Mouse (Mus musculus) cerebellum, postnatal 4 days (tissue): Measurements from ENCODE around the gene Myh15.
"Not testable (repeated sequence)": the region's sequence is repeated elsewhere in the genome, so short reads cannot be mapped to it uniquely, and the experiment has no call there.

ENCODE experiments used
- DNase-seq, 2 experiments: peaks; one replicate each; pipeline ENCODE4 v3.0.0; 2022; ENCODE audit warnings: low spot score in 2 of 2, mixed read lengths in 1 of 2

Myh15 gene

DNA sequence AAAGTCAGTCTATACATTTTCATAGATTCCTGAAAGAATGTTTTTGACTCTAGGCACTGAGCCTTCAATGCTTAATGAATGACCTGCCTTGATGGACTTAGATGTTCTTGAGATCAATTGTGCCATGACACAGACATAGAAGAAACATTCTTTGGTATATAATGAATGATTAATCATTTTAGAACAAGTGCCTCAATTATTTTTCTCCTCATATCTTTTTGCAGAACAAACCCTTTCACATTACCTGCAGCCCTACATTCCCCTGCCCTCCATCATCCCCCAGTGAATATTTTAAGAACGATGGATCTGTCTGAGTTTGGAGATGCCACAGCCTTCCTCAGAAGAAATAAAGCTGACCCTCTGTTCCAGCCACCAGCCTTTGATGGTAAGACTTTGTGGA lies at the start of gene Myh15:
TSS of gene Myh15 (plus strand) at position 301 of the 400 bp plus-strand sequence.
- no peak for DNase-seq

DNA sequence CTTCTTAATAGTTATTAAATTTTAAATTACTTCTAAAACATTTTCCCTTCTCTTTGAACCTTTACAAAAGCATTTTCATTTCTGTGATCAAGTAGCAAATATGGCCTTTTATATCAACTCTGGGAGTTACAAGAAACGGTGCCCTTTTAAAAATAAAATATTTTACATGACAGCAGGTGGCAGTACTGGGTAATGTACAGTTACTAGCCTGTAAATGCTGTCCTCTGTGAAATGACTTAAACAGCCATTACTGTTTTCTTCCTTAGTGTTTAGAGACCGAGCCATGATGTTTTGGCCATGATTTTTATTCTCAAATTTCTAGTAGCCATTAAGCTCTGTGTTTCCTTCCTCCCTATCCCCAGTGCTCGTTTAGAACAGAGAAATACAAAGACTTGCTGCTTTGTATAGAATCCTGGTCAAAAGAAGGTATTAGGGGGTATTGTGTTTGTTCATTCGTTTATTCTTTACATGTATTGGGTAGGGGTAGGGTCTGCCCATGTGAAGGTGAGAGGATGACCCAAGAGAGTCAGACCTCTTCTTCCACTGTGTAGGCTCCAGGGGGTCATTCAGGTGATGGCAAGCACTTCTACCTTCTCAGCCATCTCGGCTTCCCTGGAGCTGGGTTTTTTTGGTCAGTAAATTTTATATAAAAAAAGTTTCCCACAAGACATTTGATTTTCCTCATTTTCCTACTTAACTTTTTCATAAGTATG lies 40.5 kb upstream of the Myh15 start:
- DNase-seq, result no peak

DNA sequence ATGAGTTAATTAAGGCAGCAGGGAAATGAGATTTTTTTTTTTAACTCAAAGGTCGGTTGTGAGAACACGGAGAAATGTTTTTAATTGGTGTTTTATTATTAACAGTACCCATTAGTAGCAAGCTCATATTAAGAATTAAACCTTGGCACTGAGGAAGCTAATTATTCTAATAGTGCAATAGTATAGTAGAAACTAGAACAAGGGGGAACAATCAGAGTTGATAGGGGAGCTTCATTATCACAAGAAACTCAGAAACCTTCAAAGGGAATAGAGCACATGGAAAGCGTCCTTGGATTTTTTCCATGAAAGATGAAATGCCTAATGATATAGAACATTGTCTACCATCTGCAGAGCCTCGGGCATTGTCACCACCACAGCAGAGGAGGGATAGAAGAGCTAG lies 21.4 kb upstream of the Myh15 start:
- DNase-seq, result no peak

- no peak for DNase-seq
These were observed 19.5 kb upstream of the Myh15 start for GRCm38 (mm10) chr16:49037771-49038170.

GRCm38 (mm10) chr16:49040554-49041221 lies 16.6 kb upstream of the Myh15 start:
- DNase-seq, result no peak

DNA sequence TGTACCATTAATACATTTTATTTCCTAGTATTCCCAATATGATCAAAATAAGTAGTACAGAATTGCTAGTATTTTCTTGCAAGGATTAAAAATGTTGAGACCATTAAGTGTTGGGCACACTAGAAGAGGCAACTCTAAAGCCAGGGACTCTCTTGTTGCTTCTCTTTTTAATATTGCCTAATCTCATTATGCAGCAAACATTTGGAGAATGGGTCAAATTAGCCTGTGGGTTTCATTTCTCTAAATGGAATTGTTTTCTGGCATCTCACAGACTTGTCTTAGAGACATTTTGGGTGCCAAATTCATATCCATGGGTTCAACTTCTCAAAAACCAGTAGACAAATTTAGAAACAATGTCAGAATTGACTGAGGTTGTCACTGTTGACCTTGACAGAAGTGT lies 8.1 kb upstream of the Myh15 start:
- no peak for DNase-seq

GRCm38 (mm10) chr16:49069256-49069963 lies 12.1 kb downstream of the Myh15 start:
- DNase-seq, result no peak

GRCm38 (mm10) chr16:49071316-49071715 lies 14.0 kb downstream of the Myh15 start:
- no peak for DNase-seq

DNA sequence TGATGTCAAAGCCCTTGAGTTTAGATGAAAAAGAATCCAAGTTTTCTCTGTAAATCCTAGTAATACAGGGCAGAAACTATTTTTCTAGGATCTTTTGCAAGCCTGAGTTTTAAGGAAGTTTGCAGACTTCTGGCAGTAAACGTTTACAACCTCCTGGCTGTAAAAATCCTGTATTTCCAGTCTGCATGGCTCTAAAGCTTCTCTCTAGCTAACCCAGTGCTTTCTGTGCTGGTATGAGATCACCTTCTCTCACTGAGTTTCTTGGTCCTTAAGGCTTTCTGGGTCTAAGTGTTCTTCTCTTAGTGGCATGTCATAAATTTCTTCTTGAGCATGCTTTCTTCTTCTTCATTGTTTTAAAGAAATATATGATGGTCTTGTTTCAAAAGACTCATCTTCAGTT lies 70.7 kb downstream of the Myh15 start:
- DNase-seq, result no peak

- DNase-seq, result no peak
These were observed 98.9 kb downstream of the Myh15 start for GRCm38 (mm10) chr16:49156193-49156592.

GRCm38 (mm10) chr16:49164349-49165137 lies 107.3 kb downstream of the Myh15 start:
- peak; percentile 61 to 71 for DNase-seq

GRCm38 (mm10) chr16:49165728-49166127 lies 108.4 kb downstream of the Myh15 start:
- DNase-seq, result no peak

GRCm38 (mm10) chr16:49167325-49167724 lies 110.0 kb downstream of the Myh15 start:
- no peak for DNase-seq

DNA sequence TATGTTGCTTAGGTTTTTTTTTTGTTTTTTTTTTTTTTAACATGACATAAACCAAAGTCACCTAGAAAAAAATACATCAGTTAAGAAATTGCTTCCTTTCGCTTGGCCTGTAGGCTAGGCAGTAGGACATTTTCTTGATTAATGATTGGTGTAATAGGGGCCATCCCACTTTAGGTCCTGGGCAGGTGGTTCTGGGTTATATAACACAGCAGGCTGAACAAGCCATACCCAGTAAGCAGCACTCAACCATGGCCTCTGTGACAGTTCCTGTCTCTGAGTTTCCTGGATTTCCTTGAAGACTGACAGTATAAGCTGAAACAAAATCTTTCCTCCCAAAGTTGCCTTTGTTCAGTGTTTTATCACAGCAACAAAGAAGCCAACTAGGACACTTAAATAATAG lies 117.8 kb downstream of the Myh15 start:
- no peak for DNase-seq

- no peak for DNase-seq
These were observed 118.6 kb downstream of the Myh15 start for GRCm38 (mm10) chr16:49175729-49176395.

GRCm38 (mm10) chr16:49193521-49193920 lies 136.2 kb downstream of the Myh15 start:
- DNase-seq, result no peak

DNA sequence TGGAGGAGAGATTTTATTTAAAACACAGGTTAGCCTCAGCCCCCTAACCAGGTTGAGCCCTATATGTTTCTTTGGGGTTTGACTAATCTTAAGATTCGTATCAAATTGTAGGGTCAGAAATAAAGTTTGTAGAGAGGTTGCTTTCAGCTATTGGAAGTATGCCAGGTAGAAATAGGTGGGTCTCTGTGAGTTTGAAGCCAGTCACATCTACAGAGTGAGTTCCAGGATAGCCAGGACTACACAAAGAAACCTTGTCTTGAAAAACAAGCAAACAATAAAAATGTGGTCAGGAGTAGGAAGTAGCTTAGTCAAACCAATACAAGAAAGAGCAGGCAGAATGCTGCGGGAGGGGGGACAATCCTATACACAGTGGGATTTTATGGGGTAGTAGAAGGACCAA lies 136.7 kb downstream of the Myh15 start:
- no peak for DNase-seq

- DNase-seq, result no peak
These were observed 139.0 kb downstream of the Myh15 start for GRCm38 (mm10) chr16:49196290-49196689.

DNA sequence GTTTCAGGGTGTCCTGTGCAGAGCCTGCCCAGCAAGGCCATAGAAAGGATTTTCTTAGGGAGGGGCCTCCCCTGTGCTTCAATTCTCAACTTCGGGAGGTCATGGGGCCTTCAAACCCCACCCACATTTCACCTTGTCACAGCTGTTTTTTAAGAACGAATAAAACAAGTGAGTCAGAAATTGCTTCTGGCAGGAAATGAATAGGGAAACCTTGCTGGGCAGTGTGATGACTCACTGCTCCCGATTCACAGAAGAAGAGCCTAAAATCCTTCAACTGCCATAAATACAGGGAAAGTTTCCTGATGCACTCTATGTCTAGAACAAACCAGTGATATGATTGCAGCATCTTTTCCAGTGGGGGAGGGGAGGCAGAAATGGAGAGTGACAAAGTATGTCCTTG lies 140.7 kb downstream of the Myh15 start:
- no peak for DNase-seq

- no peak for DNase-seq
These were observed 166.4 kb downstream of the Myh15 start for GRCm38 (mm10) chr16:49223733-49224132.

- DNase-seq, result not testable (repeated sequence)
These were observed 186.2 kb downstream of the Myh15 start for GRCm38 (mm10) chr16:49243517-49243916.
